Mouse (Mus musculus): Measurements from ENCODE around the gene Cd164l2. TPM values are rescaled to one million over a fixed set of nuclear protein-coding genes. Genes with fewer than 3 reads are reported as not detected.

The Cd164l2 gene
- polyA plus RNA-seq, 1 experiment from 2014 or later: 19.1 TPM

GRCm38 (mm10) chr4:133262882-133263281 lies 51.0 kb downstream of the Cd164l2 start, which contains the start of gene Sytl1:
Gene Sytl1 (minus strand): TSS chr4:133263113.
- no peak within 1 kb of the TSS for H3K9ac ChIP-seq (ENCODE audit: low read depth, low read length)
- no peaks in the 10 kb centered on the region for H3K27me3 ChIP-seq (ENCODE audit: insufficient read depth, low read length)
- peak; percentile 35; the same call in 1 of the 2 replicates for TF ChIP-seq CTCF (IDR thresholded peaks at IDR 0.05; ENCODE audit: low read depth)
- no peak within 1 kb of the TSS; the same call in 1 of the 2 replicates for H3K4me2 ChIP-seq (ENCODE audit: low read length)
- H3K36me3 ChIP-seq (ENCODE audit: insufficient read depth, low read length): peaks cover 25% of the 10 kb centered on the region
- DNase-seq (ENCODE audit: low spot score) (no peak), ATAC-seq (replicated peaks; ENCODE audit: low FRiP score, low read depth) (no peak)
- no peak within 1 kb of the TSS for H3K4me3 ChIP-seq (replicated peaks; ENCODE audit: low read depth, low read length)
- 39% methylated on average over 7 of the region's 7 CpGs for WGBS
- no peaks in the 10 kb centered on the region for H3K9me3 ChIP-seq (replicated peaks; ENCODE audit: low read length)
- H3K4me1 ChIP-seq (replicated peaks; ENCODE audit: insufficient read depth, low read length): no peaks in the 10 kb centered on the region
- H3K27ac ChIP-seq: no peak within 1 kb of the TSS

DNA sequence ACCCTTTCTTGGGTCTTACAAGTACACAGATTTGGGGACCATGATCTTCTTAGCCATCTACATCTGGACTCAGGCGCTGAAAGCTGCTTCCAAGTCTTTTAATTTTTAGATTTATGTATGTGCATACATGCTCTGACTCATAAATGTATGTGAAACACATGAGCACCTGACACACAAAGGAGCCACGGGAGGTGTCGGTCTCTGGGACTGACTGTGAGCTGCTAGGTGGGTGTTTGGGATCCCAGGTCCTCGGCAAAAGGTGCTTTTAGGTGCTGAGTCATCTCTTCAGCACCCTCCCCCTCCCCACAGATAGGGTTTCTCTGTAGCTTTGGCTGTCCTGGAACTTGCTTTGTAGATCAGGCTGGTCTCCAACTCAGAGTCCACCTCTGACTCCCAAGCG lies 51.8 kb downstream of the Cd164l2 start:
- Histone ChIP-seq H3K4me1 (replicated peaks; ENCODE audit: insufficient read depth, low read length) (no peaks in the 10 kb centered on the region), H3K9ac (ENCODE audit: low read depth, low read length) (no peak overlapping the region), H3K9me3 (replicated peaks; ENCODE audit: low read length) (no peaks in the 10 kb centered on the region), H3K27ac (no peak overlapping the region), H3K4me2 (ENCODE audit: low read length) (no peak overlapping the region), H3K36me3 (ENCODE audit: insufficient read depth, low read length) (peaks cover 33% of the 10 kb centered on the region), H3K4me3 (replicated peaks; ENCODE audit: low read depth, low read length) (no peak overlapping the region), H3K27me3 (ENCODE audit: insufficient read depth, low read length) (no peaks in the 10 kb centered on the region)
- DNase-seq (ENCODE audit: low spot score) (no peak), ATAC-seq (replicated peaks; ENCODE audit: low FRiP score, low read depth) (no peak)
- 88% methylated on average over 5 of the region's 5 CpGs for WGBS
- TF ChIP-seq CTCF (IDR thresholded peaks at IDR 0.05; ENCODE audit: low read depth): no peak

DNA sequence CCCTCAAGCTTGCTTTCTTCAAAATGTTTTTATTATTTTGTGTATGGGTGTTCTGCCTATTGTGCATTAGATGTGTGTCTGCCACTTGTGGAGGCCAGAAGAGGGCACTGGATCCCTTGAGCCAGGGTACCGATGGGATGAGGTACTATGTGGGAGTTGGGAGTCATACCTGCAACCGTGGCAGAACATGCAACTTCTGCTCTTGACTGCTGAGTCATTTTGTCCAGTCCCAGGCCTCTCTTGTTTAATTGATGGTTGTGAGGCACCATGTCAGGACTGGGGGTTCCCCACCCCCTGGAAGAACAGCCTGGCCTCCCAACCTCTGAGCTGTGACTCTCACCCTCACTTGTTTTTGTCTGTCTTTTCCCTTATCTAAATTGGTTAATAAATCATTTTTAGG lies 52.6 kb downstream of the Cd164l2 start:
- Histone ChIP-seq H3K27ac (no peak overlapping the region), H3K4me3 (replicated peaks; ENCODE audit: low read depth, low read length) (no peak overlapping the region), H3K4me1 (replicated peaks; ENCODE audit: insufficient read depth, low read length) (no peaks in the 10 kb centered on the region), H3K27me3 (ENCODE audit: insufficient read depth, low read length) (no peaks in the 10 kb centered on the region), H3K36me3 (ENCODE audit: insufficient read depth, low read length) (peaks cover 41% of the 10 kb centered on the region), H3K4me2 (ENCODE audit: low read length) (no peak overlapping the region), H3K9ac (ENCODE audit: low read depth, low read length) (no peak overlapping the region), H3K9me3 (replicated peaks; ENCODE audit: low read length) (no peaks in the 10 kb centered on the region)
- no peak for DNase-seq (ENCODE audit: low spot score)
- WGBS: 94% methylated on average over 2 of the region's 2 CpGs
- ATAC-seq (replicated peaks; ENCODE audit: low FRiP score, low read depth): no peak
- no peak for TF ChIP-seq CTCF (IDR thresholded peaks at IDR 0.05; ENCODE audit: low read depth)

DNA sequence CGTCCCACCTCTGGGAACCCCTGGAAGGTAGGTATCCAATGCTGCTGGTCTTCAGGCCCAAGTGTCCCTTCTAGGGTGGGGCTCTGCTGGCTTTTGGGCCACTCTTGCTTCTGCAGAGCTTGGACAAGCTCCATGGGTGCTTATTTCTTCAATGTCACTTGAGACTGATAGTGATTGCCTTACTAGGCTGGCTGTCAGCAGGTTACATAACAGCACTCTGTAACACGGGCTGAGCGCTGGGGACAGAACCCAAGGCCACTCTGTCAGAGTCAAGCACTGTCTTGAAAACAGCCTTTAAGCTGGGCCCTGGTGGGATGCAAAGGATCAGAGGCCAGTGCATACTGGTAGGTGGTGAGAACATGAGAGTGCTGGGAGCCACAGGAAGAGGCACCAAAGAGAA lies 53.4 kb downstream of the Cd164l2 start:
- no peak for DNase-seq (ENCODE audit: low spot score)
- no peak overlapping the region for H3K27ac ChIP-seq
- peaks cover 44% of the 10 kb centered on the region for H3K36me3 ChIP-seq (ENCODE audit: insufficient read depth, low read length)

DNA sequence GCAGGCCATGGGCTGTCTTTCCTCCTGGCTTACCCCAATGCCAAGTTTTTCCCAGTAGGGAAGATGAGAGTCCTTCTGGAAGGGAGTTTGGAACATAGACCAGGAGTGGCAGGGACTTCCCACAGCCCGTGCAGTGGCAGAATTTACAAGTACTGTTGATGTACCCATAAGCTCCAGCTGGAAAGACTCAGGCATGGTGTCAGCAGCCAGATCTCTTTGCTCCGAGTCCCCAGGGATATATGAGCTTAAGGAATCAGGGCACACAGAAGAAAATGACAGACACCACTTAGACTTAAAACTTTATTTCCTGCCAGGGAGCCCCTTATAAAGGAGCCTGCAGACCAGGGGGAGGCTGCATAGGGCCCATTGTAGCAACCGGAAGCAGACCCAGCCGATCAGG lies 53.8 kb downstream of the Cd164l2 start:
- no peak overlapping the region for H3K9ac ChIP-seq (ENCODE audit: low read depth, low read length)
- H3K9me3 ChIP-seq (replicated peaks; ENCODE audit: low read length): no peaks in the 10 kb centered on the region
- H3K4me3 ChIP-seq (replicated peaks; ENCODE audit: low read depth, low read length): no peak overlapping the region
- H3K27ac ChIP-seq: no peak overlapping the region
- TF ChIP-seq CTCF (IDR thresholded peaks at IDR 0.05; ENCODE audit: low read depth): no peak
- no peaks in the 10 kb centered on the region for H3K27me3 ChIP-seq (ENCODE audit: insufficient read depth, low read length)
- DNase-seq (ENCODE audit: low spot score) (no peak), ATAC-seq (replicated peaks; ENCODE audit: low FRiP score, low read depth) (no peak)
- H3K36me3 ChIP-seq (ENCODE audit: insufficient read depth, low read length): peaks cover 44% of the 10 kb centered on the region
- no peaks in the 10 kb centered on the region for H3K4me1 ChIP-seq (replicated peaks; ENCODE audit: insufficient read depth, low read length)
- 67% methylated on average over 4 of the region's 4 CpGs for WGBS
- H3K4me2 ChIP-seq (ENCODE audit: low read length): no peak overlapping the region

More for the DNA sequence above, 53.4 kb downstream of the Cd164l2 start:
- Histone ChIP-seq H3K4me2 (ENCODE audit: low read length) (no peak overlapping the region), H3K4me3 (replicated peaks; ENCODE audit: low read depth, low read length) (no peak overlapping the region), H3K27me3 (ENCODE audit: insufficient read depth, low read length) (no peaks in the 10 kb centered on the region), H3K9me3 (replicated peaks; ENCODE audit: low read length) (no peaks in the 10 kb centered on the region), H3K4me1 (replicated peaks; ENCODE audit: insufficient read depth, low read length) (no peaks in the 10 kb centered on the region), H3K9ac (ENCODE audit: low read depth, low read length) (no peak overlapping the region)
- no peak for ATAC-seq (replicated peaks; ENCODE audit: low FRiP score, low read depth)
- TF ChIP-seq CTCF (IDR thresholded peaks at IDR 0.05; ENCODE audit: low read depth): no peak
- WGBS: 95% methylated on average over 3 of the region's 3 CpGs

DNA sequence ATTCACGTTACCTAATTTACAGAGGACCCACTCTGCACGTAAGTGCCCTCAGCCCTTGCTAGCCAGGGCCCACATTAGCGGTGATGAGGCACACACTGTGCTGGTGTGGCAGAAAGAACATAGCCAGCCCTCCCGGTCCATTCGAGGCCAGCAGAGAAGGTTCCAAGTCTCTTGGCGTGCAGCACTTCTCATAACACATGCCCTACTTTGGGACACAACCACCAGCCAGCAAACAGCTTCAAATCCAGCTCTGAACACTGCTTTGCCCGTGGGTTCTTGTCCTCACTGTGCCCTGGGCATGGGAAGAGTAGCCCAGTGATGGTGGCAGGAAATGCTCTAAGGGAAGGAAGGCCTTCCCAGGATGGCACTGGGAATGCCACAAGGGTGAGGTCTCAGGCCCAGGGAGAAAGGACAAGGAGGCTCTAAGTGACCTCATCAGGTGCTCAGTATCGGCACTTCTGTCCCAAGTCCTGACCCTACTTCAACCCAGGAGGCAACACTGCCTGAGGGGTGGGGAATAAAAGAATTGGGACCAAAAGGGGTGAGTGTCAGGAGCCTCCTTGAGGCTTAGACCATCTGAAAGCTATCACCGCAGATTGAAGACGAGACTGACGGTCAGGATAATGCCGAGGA lies 54.4 kb downstream of the Cd164l2 start:
- WGBS: 88% methylated on average over 12 of the region's 12 CpGs
- Histone ChIP-seq H3K4me2 (ENCODE audit: low read length) (no peak overlapping the region), H3K9ac (ENCODE audit: low read depth, low read length) (no peak overlapping the region), H3K27me3 (ENCODE audit: insufficient read depth, low read length) (no peaks in the 10 kb centered on the region), H3K36me3 (ENCODE audit: insufficient read depth, low read length) (peaks cover 44% of the 10 kb centered on the region), H3K4me1 (replicated peaks; ENCODE audit: insufficient read depth, low read length) (no peaks in the 10 kb centered on the region), H3K9me3 (replicated peaks; ENCODE audit: low read length) (no peaks in the 10 kb centered on the region), H3K27ac (no peak overlapping the region), H3K4me3 (replicated peaks; ENCODE audit: low read depth, low read length) (no peak overlapping the region)
- ATAC-seq (replicated peaks; ENCODE audit: low FRiP score, low read depth): no peak
- no peak for TF ChIP-seq CTCF (IDR thresholded peaks at IDR 0.05; ENCODE audit: low read depth)
- DNase-seq (ENCODE audit: low spot score): no peak

DNA sequence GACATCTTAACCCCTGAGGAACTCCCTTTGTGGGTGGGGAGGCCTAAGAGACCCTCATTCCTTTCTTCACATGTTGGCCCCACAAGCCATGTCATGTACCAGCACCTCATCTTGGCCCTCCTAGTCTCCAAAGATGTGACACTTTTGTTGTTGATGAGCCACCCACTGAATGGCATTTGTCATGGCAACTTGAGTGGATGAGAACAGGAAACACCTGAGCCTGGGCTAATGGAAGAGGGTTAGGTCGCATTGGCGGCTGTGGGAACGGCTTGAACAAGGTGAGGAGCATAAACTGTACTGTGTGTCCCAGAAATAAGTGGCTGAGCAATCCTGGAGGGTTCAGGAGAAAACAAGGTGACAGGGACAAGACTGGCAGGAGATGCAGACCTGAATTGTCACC lies 57.0 kb downstream of the Cd164l2 start:
- H3K27ac ChIP-seq: no peak overlapping the region
- no peak overlapping the region for H3K4me2 ChIP-seq (ENCODE audit: low read length)
- H3K9me3 ChIP-seq (replicated peaks; ENCODE audit: low read length): no peaks in the 10 kb centered on the region
- no peaks in the 10 kb centered on the region for H3K27me3 ChIP-seq (ENCODE audit: insufficient read depth, low read length)
- no peak overlapping the region for H3K4me3 ChIP-seq (replicated peaks; ENCODE audit: low read depth, low read length)
- 91% methylated on average over 3 of the region's 3 CpGs for WGBS
- H3K36me3 ChIP-seq (ENCODE audit: insufficient read depth, low read length): peaks cover 44% of the 10 kb centered on the region
- ATAC-seq (replicated peaks; ENCODE audit: low FRiP score, low read depth): no peak
- no peaks in the 10 kb centered on the region for H3K4me1 ChIP-seq (replicated peaks; ENCODE audit: insufficient read depth, low read length)
- no peak overlapping the region for H3K9ac ChIP-seq (ENCODE audit: low read depth, low read length)
- no peak for DNase-seq (ENCODE audit: low spot score)
- no peak for TF ChIP-seq CTCF (IDR thresholded peaks at IDR 0.05; ENCODE audit: low read depth)
